Mouse (Mus musculus) testis, adult 2 months (tissue): Measurements from ENCODE around the gene Dnajb7. TPM values are rescaled to one million over a fixed set of nuclear protein-coding genes. Genes with fewer than 3 reads are reported as not detected.

ENCODE experiments used
- H3K27ac ChIP-seq: fragments of 200-500 bp; 2 replicates; pipeline ENCODE4 v1.5.1; 2012; ENCODE audit warnings: low read depth, low read length; ENCODE audit not compliant: control insufficient read depth, insufficient read depth
- H3K27me3 ChIP-seq: fragments of 200-500 bp; 2 replicates; pipeline ENCODE4 v1.6.1; 2012; ENCODE audit warnings: mild to moderate bottlenecking, low read length, moderate library complexity; ENCODE audit not compliant: control insufficient read depth, insufficient read depth
- H3K36me3 ChIP-seq: fragments of 200-500 bp; 2 replicates; pipeline ENCODE4 v1.6.1; 2012; ENCODE audit warnings: mild to moderate bottlenecking, low read length; ENCODE audit not compliant: control insufficient read depth, insufficient read depth
- H3K4me1 ChIP-seq: fragments of 200-500 bp; 2 replicates; pipeline ENCODE4 v1.6.1; 2012; ENCODE audit warnings: low read length; ENCODE audit not compliant: control insufficient read depth, insufficient read depth
- H3K4me3 ChIP-seq: fragments of 200-500 bp; 2 replicates; pipeline ENCODE4 v1.5.1; 2012; ENCODE audit warnings: low read depth, mild to moderate bottlenecking, low read length, moderate library complexity, mixed read lengths; ENCODE audit not compliant: control insufficient read depth
- CTCF ChIP-seq: fragments of 200-500 bp; IDR thresholded peaks from 2 replicates; pipeline ENCODE4 v1.5.1; 2012; ENCODE audit warnings: low read depth, mild to moderate bottlenecking, inconsistent platforms, low read length, moderate library complexity; ENCODE audit not compliant: control insufficient read depth, insufficient read depth, insufficient replicate concordance
- POLR2A ChIP-seq: fragments of 200-500 bp; IDR thresholded peaks from 2 replicates; pipeline ENCODE4 v1.6.1; 2012; ENCODE audit warnings: low read depth, mild to moderate bottlenecking, inconsistent platforms, low read length, moderate library complexity; ENCODE audit not compliant: control insufficient read depth
- polyA plus RNA-seq: library from polyadenylated mRNA; depleted of rRNA; stranded (reverse); fragments of >200 nt; gene quantifications from 2 replicates; pipeline ENCODE4 v1.2.3, GENCODE M21; 2012; rRNA removed

The Dnajb7 gene
- polyA plus RNA-seq, result 62.7 and 75.2 TPM in 2 replicates

DNA sequence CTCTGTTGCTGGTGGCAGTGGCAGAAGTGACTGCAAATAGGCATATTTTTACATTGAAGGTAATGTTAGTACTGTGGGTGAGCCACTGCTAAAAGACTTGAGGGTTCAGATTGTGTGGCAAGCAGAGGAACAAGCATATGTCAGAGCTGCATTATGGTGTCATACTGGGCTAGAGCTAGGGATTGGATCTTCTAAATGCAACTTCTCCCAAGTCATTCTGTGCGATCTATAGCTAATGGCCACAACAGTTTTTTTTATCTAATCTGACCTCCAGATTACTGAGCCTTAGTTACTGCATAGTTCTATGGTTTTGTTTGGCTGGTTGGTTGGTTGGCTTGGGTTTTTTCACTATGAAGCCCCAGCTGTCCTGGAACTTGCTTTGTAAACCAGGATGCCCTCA lies at the start of gene Dnajb7:
Gene Dnajb7, minus strand, starts transcription at position 101 of the 400 bp plus-strand sequence.
- H3K4me3 ChIP-seq, result peak within 1 kb of the TSS; percentile 72
- TF ChIP-seq CTCF (no peak), POLR2A (no peak)
- peak within 1 kb of the TSS; percentile 63 for H3K27ac ChIP-seq
- no peaks in the 10 kb centered on the region for H3K4me1 ChIP-seq
- H3K36me3 ChIP-seq, result no peaks in the 10 kb centered on the region
- H3K27me3 ChIP-seq, result no peaks in the 10 kb centered on the region

DNA sequence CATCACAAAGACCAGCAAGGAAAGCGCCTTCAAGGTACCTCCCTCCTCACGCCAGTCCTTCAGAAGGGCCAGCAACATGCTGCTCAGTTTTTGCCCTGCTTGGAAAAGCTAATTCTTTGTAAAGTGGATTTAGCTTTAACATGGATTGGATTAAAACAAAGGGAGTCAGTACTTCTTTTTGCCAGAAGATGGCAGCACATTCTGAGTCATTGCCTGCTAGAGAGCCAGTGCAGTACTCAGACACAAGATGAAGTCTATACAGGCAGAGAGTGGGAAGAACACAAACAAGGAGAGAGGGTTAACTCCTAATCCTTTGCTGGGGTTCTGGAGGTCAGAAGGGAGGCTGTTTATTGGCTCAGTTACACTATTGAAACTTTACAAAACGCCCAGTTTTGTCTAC lies 40.4 kb upstream of the Dnajb7 start:
- H3K4me1 ChIP-seq, result no peaks in the 10 kb centered on the region
- H3K27ac ChIP-seq, result no peak overlapping the region
- TF ChIP-seq CTCF, result no peak
- TF ChIP-seq POLR2A, result no peak
- no peak overlapping the region for H3K4me3 ChIP-seq
- no peaks in the 10 kb centered on the region; the same call in none of the 2 replicates for H3K36me3 ChIP-seq
- H3K27me3 ChIP-seq, result no peaks in the 10 kb centered on the region

DNA sequence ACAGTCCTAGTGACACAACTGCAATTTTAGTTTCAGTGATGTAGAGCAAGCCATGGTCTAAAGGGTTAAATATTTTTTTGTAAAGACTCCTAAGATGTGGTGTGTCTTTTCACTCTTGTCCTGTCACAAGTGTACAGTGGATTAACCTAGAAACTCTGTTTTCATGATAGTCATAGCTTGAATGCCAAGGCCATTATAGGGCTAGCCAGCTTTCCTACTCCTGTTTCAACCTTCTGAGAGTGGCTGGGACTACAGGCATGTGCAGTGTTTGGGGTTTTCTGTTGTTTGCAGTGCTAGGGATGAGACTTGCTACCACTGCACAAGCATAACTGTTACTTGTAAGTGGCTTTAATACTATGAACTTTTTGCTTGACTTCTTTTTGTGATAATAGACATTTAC lies 31.1 kb upstream of the Dnajb7 start:
- Histone ChIP-seq H3K4me1 (no peaks in the 10 kb centered on the region), H3K27me3 (no peaks in the 10 kb centered on the region), H3K27ac (no peak overlapping the region), H3K4me3 (no peak overlapping the region), H3K36me3 (no peaks in the 10 kb centered on the region; the same call in 1 of the 2 replicates)
- TF ChIP-seq CTCF (no peak), POLR2A (no peak)

DNA sequence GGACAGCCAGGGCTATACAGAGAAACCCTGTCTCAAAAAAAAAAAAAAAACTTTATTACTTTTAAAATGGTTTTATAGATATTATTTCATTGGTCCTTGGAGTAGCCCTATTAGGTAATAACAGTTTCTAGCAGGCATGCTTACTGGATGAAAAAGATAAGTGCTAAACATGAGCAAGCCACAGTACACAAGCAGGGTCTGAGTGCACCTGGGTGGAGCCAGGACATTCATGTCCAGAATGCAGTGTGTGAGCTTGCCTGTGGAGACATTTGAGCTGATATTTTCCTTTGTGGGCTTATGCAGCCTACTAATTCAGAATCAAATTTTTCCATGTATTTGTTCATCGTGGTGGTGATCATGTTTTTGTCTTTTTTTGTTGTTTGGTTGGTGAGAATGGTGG lies 30.2 kb upstream of the Dnajb7 start:
- H3K36me3 ChIP-seq, result no peaks in the 10 kb centered on the region; the same call in 1 of the 2 replicates
- H3K4me3 ChIP-seq, result no peak overlapping the region
- no peak for TF ChIP-seq POLR2A
- TF ChIP-seq CTCF, result no peak
- no peak overlapping the region for H3K27ac ChIP-seq
- H3K27me3 ChIP-seq, result no peaks in the 10 kb centered on the region
- H3K4me1 ChIP-seq, result no peaks in the 10 kb centered on the region

DNA sequence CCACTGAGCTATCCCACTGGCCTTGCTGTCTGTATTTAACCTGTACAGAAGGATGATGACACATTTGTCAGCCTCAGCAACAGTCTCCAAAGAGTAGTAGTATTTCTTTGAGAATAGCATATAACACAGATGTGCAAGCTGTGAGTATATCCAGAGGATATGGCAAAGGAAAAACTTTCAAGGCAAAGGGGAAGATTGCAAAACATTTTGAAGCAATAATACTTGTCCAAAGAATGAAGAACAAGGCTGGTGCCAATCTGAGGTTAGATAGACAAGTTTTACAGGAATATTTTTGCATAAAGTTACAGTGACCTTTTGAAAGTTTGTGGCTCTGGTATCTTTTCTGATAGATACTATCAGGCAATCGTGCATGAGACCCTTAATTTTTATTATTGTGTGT lies 23.1 kb upstream of the Dnajb7 start:
- no peak for TF ChIP-seq POLR2A
- TF ChIP-seq CTCF, result no peak
- Histone ChIP-seq H3K4me3 (no peak overlapping the region), H3K27ac (no peak overlapping the region), H3K27me3 (no peaks in the 10 kb centered on the region), H3K36me3 (peaks cover 5% of the 10 kb centered on the region), H3K4me1 (no peaks in the 10 kb centered on the region)

DNA sequence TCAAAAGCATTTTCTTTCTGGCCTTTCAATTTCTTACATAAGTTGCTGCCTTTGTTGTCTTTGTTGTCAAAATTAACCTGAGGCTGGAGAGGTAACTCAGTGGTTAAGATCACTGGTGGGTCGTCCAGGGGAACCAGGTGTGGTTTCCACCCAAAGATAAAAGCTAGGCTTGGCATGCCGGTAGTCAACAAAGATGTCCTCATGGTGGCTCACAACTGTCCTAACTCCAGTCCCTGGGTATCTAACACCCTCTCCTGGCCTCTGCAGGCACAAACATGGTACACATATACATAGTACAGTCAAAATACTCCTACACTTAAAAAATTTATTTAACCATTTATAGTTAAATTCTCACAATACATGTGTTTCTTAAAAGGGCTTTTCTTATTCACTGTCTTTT lies 19.8 kb upstream of the Dnajb7 start:
- Histone ChIP-seq H3K4me1 (no peaks in the 10 kb centered on the region), H3K27me3 (no peaks in the 10 kb centered on the region), H3K4me3 (no peak overlapping the region), H3K36me3 (peaks cover 5% of the 10 kb centered on the region), H3K27ac (no peak overlapping the region)
- TF ChIP-seq CTCF, result no peak

DNA sequence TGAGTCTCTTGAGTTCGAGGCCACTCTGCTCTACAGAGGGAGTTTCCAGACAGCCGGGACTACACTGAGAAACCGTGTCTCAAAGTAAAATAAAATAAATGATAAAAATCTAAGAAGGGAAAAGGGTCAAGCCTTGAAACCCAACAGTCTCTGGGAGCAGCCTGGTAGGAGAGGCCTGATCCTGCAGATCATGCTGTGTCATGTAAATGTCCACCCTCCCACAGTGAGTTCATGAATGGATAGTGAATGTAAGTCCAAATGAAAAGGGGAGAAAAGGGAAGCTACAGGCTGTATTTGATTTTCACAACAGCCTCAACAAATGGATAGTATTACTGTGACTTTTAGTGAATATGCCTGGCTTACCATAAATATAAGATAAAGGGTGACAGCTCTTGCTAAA lies 17.2 kb upstream of the Dnajb7 start:
- Histone ChIP-seq H3K4me1 (no peaks in the 10 kb centered on the region), H3K27me3 (no peaks in the 10 kb centered on the region), H3K36me3 (peaks cover 1% of the 10 kb centered on the region; the same call in 1 of the 2 replicates), H3K27ac (no peak overlapping the region), H3K4me3 (no peak overlapping the region)
- TF ChIP-seq POLR2A (no peak), CTCF (no peak)

DNA sequence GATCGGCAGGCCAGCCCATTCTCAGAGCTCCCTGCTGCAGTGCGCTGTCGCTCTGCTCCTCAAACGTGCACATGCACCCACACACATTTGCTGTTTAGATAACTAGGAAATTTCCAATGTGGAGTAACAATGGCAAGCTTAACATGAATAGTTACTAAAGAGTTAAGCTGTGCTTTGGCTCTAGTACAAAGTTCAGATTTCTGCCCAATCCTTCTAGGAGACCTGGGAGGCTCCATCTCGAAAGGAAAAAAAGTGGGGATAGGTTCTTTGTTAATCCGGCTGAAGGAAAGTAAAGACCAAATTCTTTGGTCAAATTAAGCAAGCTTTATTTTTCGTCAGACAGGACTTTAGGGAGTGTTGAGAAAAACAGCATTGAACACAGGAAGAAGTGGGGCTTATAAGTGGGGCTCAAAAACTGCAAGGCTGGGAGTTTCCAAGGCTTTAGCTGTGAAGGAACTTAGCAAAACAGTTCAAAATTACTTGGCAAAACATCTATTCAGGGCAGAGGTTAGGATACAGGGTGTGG lies 14.1 kb upstream of the Dnajb7 start:
- TF ChIP-seq CTCF (no peak), POLR2A (no peak)
- Histone ChIP-seq H3K27me3 (no peaks in the 10 kb centered on the region), H3K27ac (peak overlapping the region; percentile 9; the same call in 1 of the 2 replicates), H3K36me3 (no peaks in the 10 kb centered on the region), H3K4me1 (no peaks in the 10 kb centered on the region), H3K4me3 (no peak overlapping the region)
